Mouse (Mus musculus) testis, adult 2 months (tissue): ENCODE measurements around the gene Rab3a. TPM values are rescaled to one million over a fixed set of nuclear protein-coding genes. Genes with fewer than 3 reads are reported as not detected.

Source experiments
- H3K27ac ChIP-seq: fragments of 200-500 bp; 2 replicates; pipeline ENCODE4 v1.5.1; 2012; ENCODE audit warnings: low read depth, low read length; ENCODE audit not compliant: control insufficient read depth, insufficient read depth
- H3K27me3 ChIP-seq: fragments of 200-500 bp; 2 replicates; pipeline ENCODE4 v1.6.1; 2012; ENCODE audit warnings: mild to moderate bottlenecking, low read length, moderate library complexity; ENCODE audit not compliant: control insufficient read depth, insufficient read depth
- H3K36me3 ChIP-seq: fragments of 200-500 bp; 2 replicates; pipeline ENCODE4 v1.6.1; 2012; ENCODE audit warnings: mild to moderate bottlenecking, low read length; ENCODE audit not compliant: control insufficient read depth, insufficient read depth
- H3K4me1 ChIP-seq: fragments of 200-500 bp; 2 replicates; pipeline ENCODE4 v1.6.1; 2012; ENCODE audit warnings: low read length; ENCODE audit not compliant: control insufficient read depth, insufficient read depth
- H3K4me3 ChIP-seq: fragments of 200-500 bp; 2 replicates; pipeline ENCODE4 v1.5.1; 2012; ENCODE audit warnings: low read depth, mild to moderate bottlenecking, low read length, moderate library complexity, mixed read lengths; ENCODE audit not compliant: control insufficient read depth
- CTCF ChIP-seq: fragments of 200-500 bp; IDR thresholded peaks from 2 replicates; pipeline ENCODE4 v1.5.1; 2012; ENCODE audit warnings: low read depth, mild to moderate bottlenecking, inconsistent platforms, low read length, moderate library complexity; ENCODE audit not compliant: control insufficient read depth, insufficient read depth, insufficient replicate concordance
- POLR2A ChIP-seq: fragments of 200-500 bp; IDR thresholded peaks from 2 replicates; pipeline ENCODE4 v1.6.1; 2012; ENCODE audit warnings: low read depth, mild to moderate bottlenecking, inconsistent platforms, low read length, moderate library complexity; ENCODE audit not compliant: control insufficient read depth
- polyA plus RNA-seq: library from polyadenylated mRNA; depleted of rRNA; stranded (reverse); fragments of >200 nt; gene quantifications from 2 replicates; pipeline ENCODE4 v1.2.3, GENCODE M21; 2012

Gene Rab3a
- polyA plus RNA-seq, 1 experiment, result 8.2 TPM

DNA sequence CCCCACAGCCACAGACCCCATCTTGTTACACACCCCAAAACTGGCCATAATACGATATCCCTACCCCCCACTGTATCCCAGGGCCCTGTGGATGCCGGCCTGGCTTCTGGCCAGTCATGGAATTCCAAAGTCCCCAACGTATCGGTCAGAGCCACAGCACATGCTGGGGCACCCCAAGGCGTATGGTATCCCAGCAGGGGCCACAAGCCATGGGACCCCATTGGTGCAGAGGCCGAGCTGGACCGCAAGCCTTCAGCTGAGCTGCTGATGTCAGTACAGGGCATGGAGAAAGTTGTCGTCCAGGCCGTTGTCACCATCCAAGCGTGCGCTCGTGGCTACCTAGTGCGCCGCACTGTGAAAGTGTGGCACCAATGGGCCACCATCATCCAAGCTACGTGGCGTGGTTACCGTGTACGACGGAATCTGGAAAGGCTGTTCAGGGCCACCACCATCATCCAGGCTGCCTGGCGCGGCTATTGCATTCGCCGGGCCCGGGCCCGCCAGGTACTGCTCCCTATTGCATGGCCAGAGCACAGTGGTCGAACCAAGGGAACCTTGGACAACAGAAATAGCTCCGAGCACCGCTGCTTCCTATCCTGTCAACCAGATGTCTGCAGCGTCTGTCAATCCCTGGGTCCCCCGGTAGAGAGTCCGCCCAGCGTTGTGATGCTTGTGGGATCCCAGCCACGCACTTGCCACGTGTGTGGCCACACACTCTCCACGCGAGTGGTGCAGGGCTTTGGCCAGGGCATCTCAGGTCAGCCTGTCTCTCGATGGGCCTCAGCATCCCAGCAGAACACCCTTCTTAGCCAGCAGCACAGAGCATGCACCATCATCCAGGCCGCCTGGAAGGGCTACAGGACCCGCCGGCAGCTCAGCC, 37.7 kb upstream of the Rab3a start:
- no peaks in the 10 kb centered on the region for H3K27me3 ChIP-seq
- peak; percentile 29; the same call in 1 of the 2 replicates for TF ChIP-seq POLR2A
- TF ChIP-seq CTCF, result no peak
- H3K36me3 ChIP-seq, result no peaks in the 10 kb centered on the region
- H3K27ac ChIP-seq, result no peak overlapping the region
- H3K4me1 ChIP-seq, result no peaks in the 10 kb centered on the region; the same call in 1 of the 2 replicates
- H3K4me3 ChIP-seq, result no peak overlapping the region

DNA sequence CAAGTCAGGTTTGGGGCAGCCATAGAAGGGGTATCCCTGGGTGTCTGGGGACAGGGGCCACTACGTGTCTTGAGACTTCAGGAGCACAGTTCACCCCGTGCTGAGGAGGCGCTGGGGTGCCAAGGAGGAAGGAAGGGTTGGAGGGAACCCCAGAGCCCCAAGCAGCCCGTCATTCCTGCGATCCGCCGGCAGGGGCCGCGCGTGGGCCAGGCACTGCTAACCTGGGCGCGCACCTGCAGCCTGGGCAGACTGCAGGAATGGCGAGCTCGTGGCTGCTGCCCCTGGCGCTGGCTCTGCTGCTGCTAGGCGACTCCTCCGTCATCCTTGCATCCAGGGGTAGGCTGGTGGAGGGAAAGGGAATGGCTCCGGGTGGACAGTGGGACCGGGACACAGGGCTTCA, 36.2 kb upstream of the Rab3a start, which contains the start of gene Gm3336:
Gene Gm3336, plus strand, starts transcription at position 247 of the 400 bp plus-strand sequence.
- H3K36me3 ChIP-seq, result no peaks in the 10 kb centered on the region
- TF ChIP-seq POLR2A, result no peak
- peak; percentile 83 for TF ChIP-seq CTCF
- H3K27me3 ChIP-seq, result no peaks in the 10 kb centered on the region
- H3K27ac ChIP-seq, result no peak within 1 kb of the TSS
- no peak within 1 kb of the TSS for H3K4me3 ChIP-seq
- no peaks in the 10 kb centered on the region; the same call in 1 of the 2 replicates for H3K4me1 ChIP-seq

DNA sequence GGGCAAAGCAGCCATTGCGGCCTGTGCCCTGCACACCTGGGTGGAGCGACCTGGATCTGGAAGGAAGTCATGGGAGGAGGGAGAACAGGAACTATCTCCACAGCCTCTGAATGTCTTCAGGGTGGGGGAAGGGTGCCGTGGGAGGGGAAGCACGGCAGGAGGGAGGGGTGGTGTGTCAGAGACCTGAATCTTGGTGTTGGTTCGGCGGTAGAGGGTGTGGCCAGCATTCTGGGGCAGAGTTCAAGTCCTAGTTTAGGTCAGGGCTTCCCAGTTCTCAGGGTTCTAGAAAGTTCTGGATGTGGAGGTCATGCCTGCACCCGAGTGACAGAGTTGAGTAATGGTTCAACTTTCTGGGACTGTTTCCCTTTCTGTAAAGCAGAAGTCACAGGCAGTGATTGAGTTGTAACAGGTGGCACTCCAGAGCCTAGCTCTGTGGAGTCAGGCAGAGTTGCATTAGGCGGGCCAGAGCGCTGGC, 34.6 kb upstream of the Rab3a start:
- Histone ChIP-seq H3K27me3 (no peaks in the 10 kb centered on the region), H3K4me1 (no peaks in the 10 kb centered on the region; the same call in 1 of the 2 replicates), H3K27ac (no peak overlapping the region), H3K4me3 (no peak overlapping the region), H3K36me3 (no peaks in the 10 kb centered on the region)
- TF ChIP-seq CTCF (no peak), POLR2A (no peak)

DNA sequence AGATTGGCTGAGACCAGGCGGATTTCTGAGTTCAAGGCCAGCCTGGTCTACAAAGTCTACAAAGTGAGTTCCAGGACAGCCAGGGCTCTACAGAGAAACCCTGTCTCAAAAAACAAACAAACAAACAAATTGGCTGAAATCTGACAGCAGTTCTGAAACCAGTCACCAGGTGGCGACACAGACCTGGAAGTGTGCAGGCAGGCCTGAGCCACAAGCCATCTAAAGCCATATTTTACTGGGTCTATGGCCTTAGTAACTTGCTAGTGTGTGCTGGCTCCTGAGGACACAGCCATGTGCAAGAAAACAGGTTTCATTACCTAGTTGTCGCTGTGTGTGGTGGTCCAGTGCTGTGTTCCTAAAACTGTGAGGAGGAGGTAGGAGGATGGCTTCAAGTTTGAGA, 33.7 kb upstream of the Rab3a start:
- Histone ChIP-seq H3K4me3 (no peak overlapping the region), H3K4me1 (no peaks in the 10 kb centered on the region; the same call in 1 of the 2 replicates), H3K27me3 (no peaks in the 10 kb centered on the region), H3K27ac (no peak overlapping the region), H3K36me3 (no peaks in the 10 kb centered on the region)
- TF ChIP-seq CTCF (peak; percentile 87; the same call in 1 of the 2 replicates), POLR2A (no peak)

DNA sequence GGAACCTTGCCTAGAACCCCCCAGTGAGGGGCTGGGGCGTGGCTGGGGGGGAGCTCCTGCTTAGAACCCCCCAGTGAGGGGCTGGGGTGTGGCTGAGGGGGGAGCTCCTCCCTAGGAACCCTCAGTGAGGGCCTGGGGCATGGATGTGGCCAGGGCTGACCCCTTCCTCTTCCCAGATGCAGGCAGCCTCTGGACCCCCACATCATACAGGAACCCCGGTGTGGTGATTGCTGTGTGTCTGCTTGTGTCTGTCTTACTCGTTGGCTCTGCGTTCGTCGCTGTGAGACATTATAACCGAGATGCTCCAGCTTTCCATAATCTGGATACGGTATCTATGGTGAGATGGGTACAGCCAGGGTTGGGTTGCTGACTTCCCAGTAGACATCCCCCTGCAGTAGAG, 32.9 kb upstream of the Rab3a start:
- Histone ChIP-seq H3K4me1 (no peaks in the 10 kb centered on the region; the same call in 1 of the 2 replicates), H3K27me3 (no peaks in the 10 kb centered on the region), H3K36me3 (no peaks in the 10 kb centered on the region), H3K4me3 (no peak overlapping the region), H3K27ac (no peak overlapping the region)
- no peak for TF ChIP-seq CTCF
- no peak for TF ChIP-seq POLR2A

- H3K27ac ChIP-seq, result no peak within 1 kb of the TSS
- TF ChIP-seq CTCF, result no peak
- no peak for TF ChIP-seq POLR2A
- no peaks in the 10 kb centered on the region for H3K27me3 ChIP-seq
- H3K4me3 ChIP-seq, result no peak within 1 kb of the TSS
- no peaks in the 10 kb centered on the region; the same call in 1 of the 2 replicates for H3K4me1 ChIP-seq
- no peaks in the 10 kb centered on the region for H3K36me3 ChIP-seq
These were observed 30.8 kb upstream of the Rab3a start, which contains the start of gene Pde4c for GRCm38 (mm10) chr8:70723486-70724210. Pde4c (plus strand) TSS chr8:70723720.

DNA sequence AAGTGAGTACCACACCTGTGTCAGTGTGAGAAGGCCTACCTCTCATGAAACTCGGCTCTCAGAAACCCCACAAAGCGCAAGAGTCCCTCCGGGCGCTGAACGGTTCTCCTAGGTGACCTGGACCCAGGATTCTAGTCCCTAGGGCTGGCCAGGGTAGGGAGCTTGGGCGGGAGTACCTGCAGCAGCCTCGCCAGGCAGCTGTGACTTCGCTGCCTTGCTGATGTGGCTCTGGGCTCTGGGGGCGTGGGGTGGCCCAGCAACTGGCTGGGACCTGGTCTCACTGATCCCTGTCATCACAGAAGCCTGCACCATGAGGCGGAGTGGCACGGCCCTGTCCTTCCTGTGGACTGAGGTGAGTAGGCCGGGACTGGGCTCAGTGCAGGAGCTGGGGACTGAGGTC, 30.3 kb upstream of the Rab3a start:
- Histone ChIP-seq H3K27ac (no peak overlapping the region), H3K36me3 (no peaks in the 10 kb centered on the region), H3K27me3 (no peaks in the 10 kb centered on the region), H3K4me1 (no peaks in the 10 kb centered on the region; the same call in 1 of the 2 replicates), H3K4me3 (no peak overlapping the region)
- TF ChIP-seq POLR2A (no peak), CTCF (no peak)
